Mouse (Mus musculus) ES-Bruce4 (cell line): ENCODE results near the gene Fdx1l. TPM values are rescaled to one million over a fixed set of nuclear protein-coding genes. Genes with fewer than 3 reads are reported as not detected.

Experiments used
- H3K27ac ChIP-seq: 2 replicates; pipeline ENCODE4 v1.5.1; 2012; ENCODE audit warnings: low read length, inconsistent platforms; ENCODE audit not compliant: insufficient read depth
- H3K27me3 ChIP-seq: 2 replicates; pipeline ENCODE4 v1.6.1; 2012; ENCODE audit warnings: mild to moderate bottlenecking, low read length, inconsistent platforms; ENCODE audit not compliant: control insufficient read depth, poor library complexity, insufficient read depth, severe bottlenecking
- H3K36me3 ChIP-seq: 2 replicates; pipeline ENCODE4 v1.6.1; 2012; ENCODE audit warnings: inconsistent platforms, mild to moderate bottlenecking, low read length, moderate library complexity; ENCODE audit not compliant: control insufficient read depth, poor library complexity, insufficient read depth, severe bottlenecking
- H3K4me1 ChIP-seq: one replicate; pipeline ENCODE4 v1.8.1; 2011; ENCODE audit warnings: low read length; ENCODE audit not compliant: control insufficient read depth, insufficient read depth
- H3K4me3 ChIP-seq: 2 replicates; pipeline ENCODE4 v1.5.1; 2011; ENCODE audit warnings: low read depth, mild to moderate bottlenecking, low read length
- H3K9ac ChIP-seq: 2 replicates; pipeline ENCODE4 v1.6.1; 2012; ENCODE audit warnings: low read depth, mild to moderate bottlenecking, inconsistent platforms; ENCODE audit not compliant: poor library complexity, severe bottlenecking
- H3K9me3 ChIP-seq: replicated peaks from 2 replicates; pipeline ENCODE4 v1.6.1; 2012; ENCODE audit warnings: mild to moderate bottlenecking, low read length, inconsistent platforms; ENCODE audit not compliant: control insufficient read depth, poor library complexity, insufficient read depth, severe bottlenecking
- CTCF ChIP-seq: IDR thresholded peaks from one replicate; pipeline ENCODE4 v1.8.1; 2011; ENCODE audit warnings: low read depth, low read length
- EP300 ChIP-seq: IDR thresholded peaks from 2 replicates; pipeline ENCODE4 v1.6.1; 2011; ENCODE audit warnings: low read depth, low read length; ENCODE audit not compliant: insufficient read depth
- POLR2A ChIP-seq: IDR thresholded peaks from one replicate; pipeline ENCODE4 v1.8.1; 2011; ENCODE audit warnings: low read length; ENCODE audit not compliant: insufficient read depth
- polyA plus RNA-seq: library from polyadenylated mRNA; stranded (reverse); fragments of >200 nt; gene quantifications from 2 replicates; pipeline ENCODE4 v1.2.4, GENCODE M21; 2011; ENCODE audit warnings: low read depth; ENCODE audit not compliant: missing spikeins, insufficient read depth, insufficient read length

The Fdx1l gene
- polyA plus RNA-seq, 1 experiment = 38.8 TPM

GRCm38 (mm10) chr9:21107607-21108237 is 34.3 kb upstream of the Fdx1l start:
- Histone ChIP-seq H3K4me1 (no peaks in the 10 kb centered on the region), H3K9me3 (no peaks in the 10 kb centered on the region), H3K4me3 (no peak overlapping the region), H3K27me3 (no peaks in the 10 kb centered on the region), H3K9ac (no peak overlapping the region), H3K27ac (no peak overlapping the region), H3K36me3 (no peaks in the 10 kb centered on the region)
- TF ChIP-seq EP300 = no peak
- TF ChIP-seq POLR2A = no peak

GRCm38 (mm10) chr9:21105760-21106564 is 32.5 kb upstream of the Fdx1l start:
- Histone ChIP-seq H3K36me3 (no peaks in the 10 kb centered on the region), H3K27me3 (no peaks in the 10 kb centered on the region), H3K27ac (no peak overlapping the region), H3K9me3 (no peaks in the 10 kb centered on the region), H3K4me1 (no peaks in the 10 kb centered on the region), H3K9ac (no peak overlapping the region), H3K4me3 (no peak overlapping the region)
- TF ChIP-seq EP300 (no peak), POLR2A (no peak), CTCF (no peak)

GRCm38 (mm10) chr9:21104814-21105213 is 31.4 kb upstream of the Fdx1l start:
- no peak overlapping the region for H3K27ac ChIP-seq
- no peaks in the 10 kb centered on the region for H3K27me3 ChIP-seq
- no peaks in the 10 kb centered on the region for H3K4me1 ChIP-seq
- no peak overlapping the region for H3K9ac ChIP-seq
- no peaks in the 10 kb centered on the region for H3K9me3 ChIP-seq
- no peaks in the 10 kb centered on the region for H3K36me3 ChIP-seq
- TF ChIP-seq POLR2A (no peak), CTCF (no peak), EP300 (no peak)
- H3K4me3 ChIP-seq = no peak overlapping the region

GRCm38 (mm10) chr9:21102076-21102475 is 28.7 kb upstream of the Fdx1l start:
- Histone ChIP-seq H3K4me3 (no peak overlapping the region), H3K27me3 (no peaks in the 10 kb centered on the region), H3K27ac (no peak overlapping the region), H3K9ac (no peak overlapping the region), H3K9me3 (no peaks in the 10 kb centered on the region), H3K36me3 (no peaks in the 10 kb centered on the region), H3K4me1 (no peaks in the 10 kb centered on the region)
- TF ChIP-seq POLR2A (no peak), CTCF (no peak), EP300 (no peak)

- Histone ChIP-seq H3K4me3 (no peak overlapping the region), H3K9me3 (no peaks in the 10 kb centered on the region), H3K4me1 (no peaks in the 10 kb centered on the region), H3K36me3 (no peaks in the 10 kb centered on the region), H3K27me3 (no peaks in the 10 kb centered on the region), H3K9ac (no peak overlapping the region), H3K27ac (no peak overlapping the region)
- TF ChIP-seq EP300 (no peak), CTCF (no peak), POLR2A (no peak)
Observed at GRCm38 (mm10) chr9:21100447-21101161, 27.2 kb upstream of the Fdx1l start.

GRCm38 (mm10) chr9:21097793-21098192 is 24.4 kb upstream of the Fdx1l start:
- Histone ChIP-seq H3K36me3 (no peaks in the 10 kb centered on the region), H3K9ac (no peak overlapping the region), H3K27me3 (no peaks in the 10 kb centered on the region), H3K4me3 (no peak overlapping the region), H3K4me1 (no peaks in the 10 kb centered on the region), H3K9me3 (no peaks in the 10 kb centered on the region), H3K27ac (no peak overlapping the region)
- TF ChIP-seq CTCF (no peak), EP300 (no peak), POLR2A (no peak)
